Mouse (Mus musculus) heart, adult 10 weeks (tissue): ENCODE measurements around the gene Pi4kb. TPM values are rescaled to one million over a fixed set of nuclear protein-coding genes. Genes with fewer than 3 reads are reported as not detected.

Experiments
- polyA plus RNA-seq: library from polyadenylated mRNA; stranded (reverse); fragments of 350-450 nt; fragmentation: Illumina TruSeq; extraction: RNeasy Lipid Tissue Mini Kit (QIAGEN cat#74804); gene quantifications from one replicate; pipeline ENCODE4 v1.2.3, GENCODE M21; 2014; ENCODE audit warnings: low read depth, low replicate concordance

Gene Pi4kb
- 25.4 TPM for polyA plus RNA-seq

GRCm38 (mm10) chr3:94974528-94975422, at the start of gene Pi4kb:
Gene Pi4kb, plus strand, starts transcription at chr3:94974731.

GRCm38 (mm10) chr3:94932809-94933564, 41.5 kb upstream of the Pi4kb start, which contains the start of gene Selenbp1:
Gene Selenbp1, plus strand, starts transcription at chr3:94933056.

GRCm38 (mm10) chr3:94953764-94954616, 20.5 kb upstream of the Pi4kb start, which contains the start of gene Rfx5:
Gene Rfx5, plus strand, starts transcription at chr3:94954075.

GRCm38 (mm10) chr3:95015337-95015872, 40.9 kb downstream of the Pi4kb start, which contains the start of gene Zfp687:
Gene Zfp687, minus strand, starts transcription at chr3:95015448.

GRCm38 (mm10) chr3:95042166-95042837, 67.8 kb downstream of the Pi4kb start, which contains the start of gene Psmd4:
Gene Psmd4, minus strand, starts transcription at chr3:95042614.

Other genes with a start within 250 kb of the Pi4kb start
- gene Cgn, start 188.2 kb upstream of the Pi4kb start, polyA plus RNA-seq: 0.42 TPM
- 12.5 TPM for gene Pogz, start 137.2 kb upstream of the Pi4kb start, polyA plus RNA-seq
- gene Psmb4, start 87.8 kb upstream of the Pi4kb start, polyA plus RNA-seq: 214 TPM
- 210 TPM for gene Selenbp1, start 41.7 kb upstream of the Pi4kb start, polyA plus RNA-seq
- gene Rfx5, start 20.7 kb upstream of the Pi4kb start, polyA plus RNA-seq: 4.9 TPM
- 9.7 TPM for gene Zfp687, start 40.7 kb downstream of the Pi4kb start, polyA plus RNA-seq
- gene Psmd4, start 67.9 kb downstream of the Pi4kb start, polyA plus RNA-seq: 157 TPM
- gene Pip5k1a, start 132.2 kb downstream of the Pi4kb start, polyA plus RNA-seq: 15.0 TPM
- gene Vps72, start 136.3 kb downstream of the Pi4kb start, polyA plus RNA-seq: 37.4 TPM
- gene Tmod4, start 149.7 kb downstream of the Pi4kb start, polyA plus RNA-seq: 31.7 TPM
- gene Scnm1, start 159.3 kb downstream of the Pi4kb start, polyA plus RNA-seq: 55.1 TPM
- gene Lysmd1, start 159.4 kb downstream of the Pi4kb start, polyA plus RNA-seq: 8.4 TPM
- gene Tnfaip8l2, start 167.6 kb downstream of the Pi4kb start, polyA plus RNA-seq: 2.9 TPM
- 9.7 TPM for gene Sema6c, start 185.7 kb downstream of the Pi4kb start, polyA plus RNA-seq
- 15.5 TPM for gene Gabpb2, start 243.2 kb downstream of the Pi4kb start, polyA plus RNA-seq